12 mouse cellular contexts compared by ENCODE assay signal in genomic region chr3:85601841-85602305, GRCm38 (mm10). TPM values are rescaled to one million over a fixed set of nuclear protein-coding genes. Genes with fewer than 3 reads are reported as not detected.
A peak's percentile ranks its signal among the peaks of the same experiment; 100 is the strongest.
DNase-seq lines count a peak whose midpoint lies in the region; ATAC-seq and TF ChIP-seq lines count a peak whose summit lies in the region.
"Had no signal": no experiment of that assay in that cellular context is flagged by ENCODE, and none has a peak within 500 bp of the region (broad histone marks: within the 10 kb centered on the region; RNA-seq: fewer than 3 reads in every experiment).

No protein-coding gene starts in this region.

- H3K4me3 ChIP-seq in layer of hippocampus, adult 2 months, result no peak overlapping the region
- no peak overlapping the region for H3K4me3 ChIP-seq in cerebellum, adult 2 months (replicated peaks; ENCODE audit: insufficient read depth, low read depth, low read length)
- H3K4me3 ChIP-seq in embryonic facial prominence, embryonic 14.5 days (ENCODE audit: low read depth, low read length), result no peak overlapping the region
- no peak overlapping the region for H3K4me3 ChIP-seq in limb, embryonic 11.5 days (ENCODE audit: low read depth, low read length)
- H3K4me3 ChIP-seq: stomach, embryonic 15.5 days had no signal

- H3K27ac ChIP-seq in layer of hippocampus, adult 2 months, result peak overlapping the region; percentile 48; the same call in 1 of the 2 replicates
- H3K27ac ChIP-seq in cerebellum, adult 2 months (ENCODE audit: insufficient read depth, low read length), result no peak overlapping the region
- no peak overlapping the region for H3K27ac ChIP-seq in embryonic facial prominence, embryonic 14.5 days (replicated peaks; ENCODE audit: low read depth, low read length)
- H3K27ac ChIP-seq in limb, embryonic 11.5 days (replicated peaks; ENCODE audit: low read depth, low read length), result peak overlapping the region; percentile 48
- H3K27ac ChIP-seq: stomach, embryonic 15.5 days had no signal

- whole genome bisulfite sequencing in cerebellum, adult 2 months, result 38% methylated on average over 3 of the region's 3 CpGs
- WGBS in embryonic facial prominence, embryonic 14.5 days, result 26% methylated on average over 3 of the region's 3 CpGs
- 38% methylated on average over 3 of the region's 3 CpGs for WGBS in limb, embryonic 11.5 days

- no peak for DNase-seq in layer of hippocampus, adult 2 months (ENCODE audit: low spot score in 2 of 2)
- no peak for DNase-seq in layer of hippocampus, postnatal 25 days (ENCODE audit: extremely low spot score in 1 of 2, low spot score in 1 of 2)
- peak; percentile 51 to 65 for DNase-seq in cerebellum, adult 2 months
- peak; percentile 36 for DNase-seq in embryonic facial prominence, embryonic 14.5 days (ENCODE audit: low spot score)
- peak; percentile 60 for DNase-seq in limb, embryonic 11.5 days (ENCODE audit: low spot score)
- DNase-seq in ovary, postnatal 14 days (ENCODE audit: low spot score), result no peak
- no peak for DNase-seq in right cerebral cortex, postnatal 14 days
- DNase-seq: adrenal gland, postnatal 25 days; kidney, postnatal 14 days had no signal

- H3K27me3 ChIP-seq in cerebellum, adult 2 months (ENCODE audit: control insufficient read depth, insufficient read depth, low read length), result no peaks in the 10 kb centered on the region
- no peaks in the 10 kb centered on the region for H3K27me3 ChIP-seq in embryonic facial prominence, embryonic 14.5 days (replicated peaks; ENCODE audit: control insufficient read depth, insufficient read depth, low read length)
- H3K27me3 ChIP-seq in limb, embryonic 11.5 days (ENCODE audit: control insufficient read depth, insufficient read depth, low read length), result no peaks in the 10 kb centered on the region
- H3K27me3 ChIP-seq: stomach, embryonic 15.5 days had no signal

- H3K4me2 ChIP-seq in embryonic facial prominence, embryonic 14.5 days (ENCODE audit: low read depth, low read length), result no peak overlapping the region
- no peak overlapping the region for H3K4me2 ChIP-seq in limb, embryonic 11.5 days (ENCODE audit: low read depth, severe bottlenecking)
- H3K4me2 ChIP-seq: stomach, embryonic 15.5 days had no signal

- no peak for TF ChIP-seq POLR2A in cerebellum, adult 2 months (IDR thresholded peaks at IDR 0.05; ENCODE audit: borderline replicate concordance, insufficient read depth, low read length)

- H3K9ac ChIP-seq in embryonic facial prominence, embryonic 14.5 days (ENCODE audit: low read depth, low read length), result no peak overlapping the region
- H3K9ac ChIP-seq in limb, embryonic 11.5 days (ENCODE audit: low read length), result no peak overlapping the region
- H3K9ac ChIP-seq: stomach, embryonic 15.5 days had no signal

- no peaks in the 10 kb centered on the region for H3K9me3 ChIP-seq in embryonic facial prominence, embryonic 14.5 days (ENCODE audit: control insufficient read depth, low read length)
- no peaks in the 10 kb centered on the region for H3K9me3 ChIP-seq in limb, embryonic 11.5 days (ENCODE audit: control insufficient read depth, low read length)
- H3K9me3 ChIP-seq: G1E; stomach, embryonic 15.5 days had no signal

- ATAC-seq in embryonic facial prominence, embryonic 14.5 days (ENCODE audit: low read depth), result peak; percentile 82; the same call in 1 of the 2 replicates
- ATAC-seq in limb, embryonic 11.5 days (ENCODE audit: insufficient number of reproducible peaks, low FRiP score, low TSS enrichment, low read depth), result peak; percentile 68
- ATAC-seq in frontal cortex, adult (ENCODE audit: low TSS enrichment), result no peak

- peaks cover 17% of the 10 kb centered on the region for H3K4me1 ChIP-seq in cerebellum, adult 2 months (ENCODE audit: control insufficient read depth, insufficient read depth, low read length)
- H3K4me1 ChIP-seq in embryonic facial prominence, embryonic 14.5 days (ENCODE audit: control insufficient read depth, insufficient read depth, low read length), result no peaks in the 10 kb centered on the region
- H3K4me1 ChIP-seq in limb, embryonic 11.5 days (ENCODE audit: control insufficient read depth, insufficient read depth, low read length), result peaks cover 16% of the 10 kb centered on the region
- H3K4me1 ChIP-seq: stomach, embryonic 15.5 days had no signal

- peaks cover 1% of the 10 kb centered on the region; the same call in 1 of the 2 replicates for H3K36me3 ChIP-seq in embryonic facial prominence, embryonic 14.5 days (ENCODE audit: control insufficient read depth, insufficient read depth, low read length)
- H3K36me3 ChIP-seq in limb, embryonic 11.5 days (ENCODE audit: control insufficient read depth, insufficient read depth, low read length), result no peaks in the 10 kb centered on the region
- H3K36me3 ChIP-seq: stomach, embryonic 15.5 days had no signal

- TF ChIP-seq CTCF in layer of hippocampus, adult 2 months (conservative IDR thresholded peaks at IDR 0.05), result no peak
- TF ChIP-seq CTCF in cerebellum, adult 2 months (IDR thresholded peaks at IDR 0.05; ENCODE audit: borderline replicate concordance, insufficient read depth, low read depth, low read length), result no peak

RNA-seq across cellular contexts. Expression of gene Gatb, which starts 28.0 kb away (rescaled TPM):
- 10 to 100 TPM; 19.2 to 24.5 TPM for total RNA-seq in layer of hippocampus, adult 2 months (2021)
- 10 to 100 TPM; 22.2 to 22.5 TPM for total RNA-seq in layer of hippocampus, postnatal 25 days (2021)
- 14.9 and 16.1 TPM in 2 replicates for polyA plus RNA-seq in cerebellum, adult 2 months (2012; rRNA removed)
- 18.4 and 20.6 TPM in 2 replicates for polyA plus RNA-seq in embryonic facial prominence, embryonic 14.5 days (2014; fragmentation: Nextera tagmentation; extraction: Ambion mirVana)
- 27.7 and 28.1 TPM in 2 replicates for polyA plus RNA-seq in limb, embryonic 11.5 days (2014; fragmentation: Nextera tagmentation; extraction: Ambion mirVana)

Comparison
In these comparisons a context has a peak if more than half of its experiments do, and no peak if none do; other contexts are left out.
1. DNase-seq: peak in cerebellum, adult 2 months (2 of 2), embryonic facial prominence, embryonic 14.5 days (single experiment) and limb, embryonic 11.5 days (single experiment); none in layer of hippocampus, adult 2 months (0 of 2), layer of hippocampus, postnatal 25 days (0 of 2), ovary, postnatal 14 days (single experiment) and right cerebral cortex, postnatal 14 days (single experiment).
2. H3K27ac ChIP-seq: peak in layer of hippocampus, adult 2 months (single experiment) and limb, embryonic 11.5 days (single experiment); none in cerebellum, adult 2 months (single experiment) and embryonic facial prominence, embryonic 14.5 days (single experiment).